Mouse (Mus musculus): ENCODE measurements at regions not wholly inside any gene's neighbourhood (a gene's known extent, or its start where the extent isn't known, plus 50 kb on each side); places are given as distances from the start of the nearest gene placed in this dataset.
A peak's percentile ranks its signal among the peaks of the same experiment; 100 is the strongest.

DNA sequence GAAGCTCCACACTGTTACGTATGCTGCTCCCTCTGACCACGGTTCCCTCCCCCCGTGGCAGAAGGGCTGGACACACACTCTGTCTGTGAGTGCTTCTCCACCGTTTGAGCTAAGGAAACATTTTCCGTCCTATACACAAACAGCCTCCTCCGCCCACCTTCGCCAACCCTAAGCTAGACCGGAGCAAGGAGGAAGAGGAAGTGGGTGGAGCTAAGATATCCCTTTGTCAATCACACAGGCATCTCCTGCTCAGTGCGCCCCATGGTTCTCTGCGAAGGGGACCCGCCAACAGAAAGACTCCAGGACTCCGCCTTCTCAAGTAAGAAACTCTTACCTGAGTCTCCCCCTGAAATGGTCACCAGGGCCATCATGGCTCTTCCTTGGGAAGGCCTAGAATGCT is 61.9 kb upstream of the Cdh5 start:
- no peak for DNase-seq (ENCODE audit: extremely low read depth, low read depth, low spot score)
- Histone ChIP-seq H3K27me3 (ENCODE audit: control insufficient read depth, insufficient read depth, low read length) (no peaks in the 10 kb centered on the region), H3K27ac (replicated peaks; ENCODE audit: insufficient read depth, low read depth, low read length) (no peak overlapping the region), H3K79me2 (ENCODE audit: control insufficient read depth, insufficient read depth, low read length) (no peaks in the 10 kb centered on the region), H3K36me3 (ENCODE audit: control insufficient read depth, insufficient read depth, low read length) (no peaks in the 10 kb centered on the region), H3K9ac (ENCODE audit: low read depth, low read length) (no peak overlapping the region), H3K4me3 (ENCODE audit: insufficient read depth, low read depth, low read length) (no peak overlapping the region), H3K4me1 (ENCODE audit: control insufficient read depth, insufficient read depth, low read length) (no peaks in the 10 kb centered on the region)
- TF ChIP-seq POLR2A (IDR thresholded peaks at IDR 0.05; ENCODE audit: extremely low read depth, insufficient read depth, low read length), result no peak
- TF ChIP-seq CTCF (IDR thresholded peaks at IDR 0.05; ENCODE audit: low read depth, low read length), result no peak
- 60% methylated on average over 12 of the region's 12 CpGs for WGBS

DNA sequence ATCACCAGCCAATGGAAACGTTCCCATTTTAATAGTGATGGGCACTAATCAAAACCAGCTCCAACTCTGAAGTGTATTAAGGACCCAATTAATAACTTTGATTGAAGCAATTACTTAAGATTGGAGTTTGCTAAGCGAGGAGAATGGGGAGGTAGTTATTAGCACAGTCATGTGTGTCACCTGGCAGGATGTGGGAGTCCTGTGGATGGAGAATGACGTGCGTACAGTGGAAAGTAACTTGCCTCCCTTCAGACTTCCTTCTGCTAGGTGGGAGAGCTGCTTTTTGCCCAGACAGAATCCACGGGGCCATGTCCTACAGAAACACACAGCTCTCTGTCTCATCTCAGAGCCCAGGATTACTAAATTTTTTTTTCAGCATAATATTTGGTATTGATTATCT is 59.9 kb upstream of the Cdh5 start:
- no peak overlapping the region for H3K27ac ChIP-seq (replicated peaks; ENCODE audit: insufficient read depth, low read depth, low read length)
- H3K27me3 ChIP-seq (ENCODE audit: control insufficient read depth, insufficient read depth, low read length), result no peaks in the 10 kb centered on the region
- no peaks in the 10 kb centered on the region for H3K79me2 ChIP-seq (ENCODE audit: control insufficient read depth, insufficient read depth, low read length)
- WGBS, result 72% methylated on average over 5 of the region's 5 CpGs
- H3K36me3 ChIP-seq (ENCODE audit: control insufficient read depth, insufficient read depth, low read length), result no peaks in the 10 kb centered on the region
- DNase-seq (ENCODE audit: extremely low read depth, low read depth, low spot score), result no peak
- no peak overlapping the region for H3K9ac ChIP-seq (ENCODE audit: low read depth, low read length)
- TF ChIP-seq CTCF (IDR thresholded peaks at IDR 0.05; ENCODE audit: low read depth, low read length) (no peak), POLR2A (IDR thresholded peaks at IDR 0.05; ENCODE audit: extremely low read depth, insufficient read depth, low read length) (no peak)
- H3K4me3 ChIP-seq (ENCODE audit: insufficient read depth, low read depth, low read length), result no peak overlapping the region
- no peaks in the 10 kb centered on the region for H3K4me1 ChIP-seq (ENCODE audit: control insufficient read depth, insufficient read depth, low read length)

DNA sequence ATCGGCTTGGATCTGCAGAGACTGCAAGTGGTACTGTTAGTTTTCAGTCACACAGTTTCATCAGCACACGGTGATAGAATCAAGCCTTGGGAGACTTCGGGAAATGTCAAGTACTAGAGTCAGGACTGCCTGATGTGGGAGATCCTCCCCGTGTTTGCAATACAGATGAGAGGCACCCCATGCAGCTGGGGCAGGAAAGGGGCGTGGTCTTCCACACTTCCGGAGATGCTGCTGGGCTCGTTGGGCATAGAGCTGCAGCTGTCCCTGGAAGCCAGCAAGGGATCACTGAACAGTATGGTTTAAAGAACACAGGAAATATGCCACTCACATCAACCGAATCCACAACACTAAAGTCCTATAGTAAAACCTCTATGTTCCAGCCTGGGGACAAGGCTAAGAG is 59.0 kb upstream of the Cdh5 start:
- Histone ChIP-seq H3K36me3 (ENCODE audit: control insufficient read depth, insufficient read depth, low read length) (no peaks in the 10 kb centered on the region), H3K4me3 (ENCODE audit: insufficient read depth, low read depth, low read length) (no peak overlapping the region), H3K27me3 (ENCODE audit: control insufficient read depth, insufficient read depth, low read length) (no peaks in the 10 kb centered on the region), H3K4me1 (ENCODE audit: control insufficient read depth, insufficient read depth, low read length) (no peaks in the 10 kb centered on the region), H3K27ac (replicated peaks; ENCODE audit: insufficient read depth, low read depth, low read length) (no peak overlapping the region), H3K79me2 (ENCODE audit: control insufficient read depth, insufficient read depth, low read length) (no peaks in the 10 kb centered on the region), H3K9ac (ENCODE audit: low read depth, low read length) (no peak overlapping the region)
- no peak for DNase-seq (ENCODE audit: extremely low read depth, low read depth, low spot score)
- TF ChIP-seq CTCF (IDR thresholded peaks at IDR 0.05; ENCODE audit: low read depth, low read length), result no peak
- no peak for TF ChIP-seq POLR2A (IDR thresholded peaks at IDR 0.05; ENCODE audit: extremely low read depth, insufficient read depth, low read length)
- WGBS, result 18% methylated on average over 8 of the region's 8 CpGs

DNA sequence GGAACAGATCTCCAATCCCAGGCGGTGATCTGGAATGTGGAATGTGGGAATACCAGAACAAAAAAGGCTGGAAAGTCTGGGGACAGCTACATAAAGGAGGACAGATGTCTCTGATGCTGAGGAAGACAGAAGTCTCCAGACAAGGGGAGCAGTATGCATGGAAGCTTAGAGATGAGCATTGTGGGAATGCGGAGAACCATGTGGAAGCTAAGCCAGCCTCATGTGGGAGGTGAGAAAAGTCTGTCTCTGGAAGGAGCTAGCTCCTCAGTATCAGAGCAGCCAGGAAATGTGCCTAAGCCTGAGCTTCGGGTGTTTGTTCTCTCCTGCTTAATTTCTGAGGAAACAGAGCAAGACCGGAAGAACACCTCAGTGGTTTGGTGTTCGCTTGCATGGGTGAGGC is 53.4 kb upstream of the Cdh5 start:
- TF ChIP-seq POLR2A (IDR thresholded peaks at IDR 0.05; ENCODE audit: extremely low read depth, insufficient read depth, low read length), result no peak
- DNase-seq (ENCODE audit: extremely low read depth, low read depth, low spot score), result no peak
- Histone ChIP-seq H3K79me2 (ENCODE audit: control insufficient read depth, insufficient read depth, low read length) (no peaks in the 10 kb centered on the region), H3K4me3 (ENCODE audit: insufficient read depth, low read depth, low read length) (no peak overlapping the region), H3K9ac (ENCODE audit: low read depth, low read length) (no peak overlapping the region), H3K36me3 (ENCODE audit: control insufficient read depth, insufficient read depth, low read length) (no peaks in the 10 kb centered on the region), H3K27me3 (ENCODE audit: control insufficient read depth, insufficient read depth, low read length) (no peaks in the 10 kb centered on the region), H3K27ac (replicated peaks; ENCODE audit: insufficient read depth, low read depth, low read length) (no peak overlapping the region), H3K4me1 (ENCODE audit: control insufficient read depth, insufficient read depth, low read length) (no peaks in the 10 kb centered on the region)
- 63% methylated on average over 5 of the region's 5 CpGs for WGBS

DNA sequence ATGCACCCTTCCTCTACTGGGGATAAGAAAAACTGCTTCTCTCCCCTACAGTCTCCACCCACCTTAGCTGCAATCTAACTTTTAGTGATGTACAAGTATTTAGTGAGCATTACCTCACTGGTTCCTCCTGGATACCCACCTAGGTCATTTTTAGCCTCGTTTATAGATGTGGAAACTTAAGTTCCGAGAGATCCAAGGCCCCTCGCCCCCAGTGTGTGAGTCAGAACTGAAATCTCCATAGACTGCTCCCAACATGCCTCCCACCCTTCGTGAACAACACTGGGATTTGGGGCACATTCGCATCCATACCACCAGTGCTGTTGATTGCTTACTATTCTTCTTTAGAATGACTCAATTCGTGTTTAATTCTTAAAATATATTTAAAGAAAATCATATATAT is 52.2 kb upstream of the Cdh5 start:
- Histone ChIP-seq H3K79me2 (ENCODE audit: control insufficient read depth, insufficient read depth, low read length) (no peaks in the 10 kb centered on the region), H3K4me3 (ENCODE audit: insufficient read depth, low read depth, low read length) (no peak overlapping the region), H3K27ac (replicated peaks; ENCODE audit: insufficient read depth, low read depth, low read length) (no peak overlapping the region), H3K9ac (ENCODE audit: low read depth, low read length) (no peak overlapping the region), H3K27me3 (ENCODE audit: control insufficient read depth, insufficient read depth, low read length) (no peaks in the 10 kb centered on the region), H3K36me3 (ENCODE audit: control insufficient read depth, insufficient read depth, low read length) (no peaks in the 10 kb centered on the region), H3K4me1 (ENCODE audit: control insufficient read depth, insufficient read depth, low read length) (no peaks in the 10 kb centered on the region)
- 72% methylated on average over 6 of the region's 6 CpGs for WGBS
- DNase-seq (ENCODE audit: extremely low read depth, low read depth, low spot score), result no peak
- no peak for TF ChIP-seq POLR2A (IDR thresholded peaks at IDR 0.05; ENCODE audit: extremely low read depth, insufficient read depth, low read length)

DNA sequence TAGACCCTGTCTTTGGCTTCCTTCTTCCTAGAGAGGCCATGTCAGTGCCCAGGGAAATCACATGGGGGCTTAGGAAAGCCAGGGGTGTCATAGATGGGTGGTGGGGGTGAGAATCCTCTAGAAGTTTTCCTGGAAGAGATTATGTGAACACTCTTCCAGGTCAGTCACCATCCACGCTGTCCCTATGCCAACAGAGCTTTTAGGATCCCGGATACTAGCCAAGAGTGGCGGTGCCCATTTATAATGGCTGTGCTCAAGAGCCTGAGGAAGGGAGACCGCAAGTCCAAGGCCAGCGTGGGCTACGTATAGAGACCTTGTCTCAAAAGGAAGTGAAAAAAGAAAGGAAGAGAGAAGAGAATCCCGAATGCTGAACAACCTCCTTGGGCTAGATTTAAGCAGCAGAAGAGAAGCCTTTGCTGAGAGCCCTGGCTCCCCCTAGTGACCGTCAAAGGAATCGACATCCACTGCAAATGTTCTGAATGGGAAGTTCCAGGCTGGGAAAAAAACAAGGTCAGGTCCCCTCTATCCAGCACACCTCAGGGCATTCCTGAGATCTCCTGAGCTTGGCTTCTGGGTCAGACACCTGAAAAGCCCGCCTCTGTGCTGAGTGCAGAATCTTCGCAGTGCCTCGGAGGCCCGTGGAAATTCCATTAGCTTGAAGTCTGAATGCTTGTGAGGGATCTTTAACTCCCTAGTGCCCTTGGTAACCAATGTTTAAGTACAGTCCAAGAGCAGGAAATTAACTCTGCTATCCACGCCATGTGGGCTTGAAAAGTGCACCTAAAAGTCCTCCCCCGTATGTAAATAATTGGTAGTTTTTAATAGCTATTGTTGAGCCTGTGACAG is 50.5 kb upstream of the Cdh5 start:
- H3K4me1 ChIP-seq (ENCODE audit: control insufficient read depth, insufficient read depth, low read length), result no peaks in the 10 kb centered on the region
- H3K27me3 ChIP-seq (ENCODE audit: control insufficient read depth, insufficient read depth, low read length), result no peaks in the 10 kb centered on the region
- H3K27ac ChIP-seq (replicated peaks; ENCODE audit: insufficient read depth, low read depth, low read length), result no peak overlapping the region
- no peak overlapping the region for H3K9ac ChIP-seq (ENCODE audit: low read depth, low read length)
- H3K4me3 ChIP-seq (ENCODE audit: insufficient read depth, low read depth, low read length), result no peak overlapping the region
- 26% methylated on average over 15 of the region's 15 CpGs for WGBS
- H3K36me3 ChIP-seq (ENCODE audit: control insufficient read depth, insufficient read depth, low read length), result no peaks in the 10 kb centered on the region
- peak; percentile 24 for DNase-seq (ENCODE audit: extremely low read depth, low read depth, low spot score)
- peak; percentile 75 for TF ChIP-seq CTCF (IDR thresholded peaks at IDR 0.05; ENCODE audit: low read depth, low read length)
- TF ChIP-seq POLR2A (IDR thresholded peaks at IDR 0.05; ENCODE audit: extremely low read depth, insufficient read depth, low read length), result no peak
- H3K79me2 ChIP-seq (ENCODE audit: control insufficient read depth, insufficient read depth, low read length), result no peaks in the 10 kb centered on the region
